Mouse (Mus musculus) G1E (cell line): Measurements from ENCODE around the gene Tiparp.

Experiments used
- CTCF ChIP-seq: IDR thresholded peaks from 2 replicates; pipeline ENCODE4 v1.5.1; 2012; ENCODE audit warnings: low read depth, low read length, inconsistent platforms, mixed read lengths
- GATA1 ChIP-seq: IDR thresholded peaks from 2 replicates; pipeline ENCODE4 v1.6.1; 2012; ENCODE audit warnings: borderline replicate concordance, low read length, inconsistent platforms, mixed read lengths
- GATA2 ChIP-seq: IDR thresholded peaks from 2 replicates; pipeline ENCODE4 v1.6.1; 2012; ENCODE audit warnings: low read depth, low read length, inconsistent platforms, borderline replicate concordance
- POLR2AphosphoS5 ChIP-seq: IDR thresholded peaks from 2 replicates; pipeline ENCODE4 v1.6.1; 2012; ENCODE audit warnings: low read depth, low read length, inconsistent platforms; ENCODE audit not compliant: insufficient replicate concordance
- TAL1 ChIP-seq: conservative IDR thresholded peaks from 2 replicates; pipeline ENCODE4 v1.6.1; 2012; ENCODE audit warnings: low read depth, low read length, inconsistent platforms, mixed read lengths

GRCm38 (mm10) chr3:65549785-65550184 is 21.6 kb downstream of the Tiparp start:
- no peak for TF ChIP-seq GATA1
- no peak for TF ChIP-seq CTCF
- TF ChIP-seq TAL1: no peak
- no peak for TF ChIP-seq GATA2
- TF ChIP-seq POLR2AphosphoS5: no peak
